Mouse (Mus musculus): ENCODE data around the gene Olfr1450.
"Not testable (repeated sequence)": the region's sequence is repeated elsewhere in the genome, so short reads cannot be mapped to it uniquely, and the experiment has no call there.

The Olfr1450 gene

GRCm38 (mm10) chr19:12949958-12950357 lies at the start of gene Olfr1450:
TSS of gene Olfr1450 (plus strand) at chr19:12950258.
- no peak for DNase-seq

DNA sequence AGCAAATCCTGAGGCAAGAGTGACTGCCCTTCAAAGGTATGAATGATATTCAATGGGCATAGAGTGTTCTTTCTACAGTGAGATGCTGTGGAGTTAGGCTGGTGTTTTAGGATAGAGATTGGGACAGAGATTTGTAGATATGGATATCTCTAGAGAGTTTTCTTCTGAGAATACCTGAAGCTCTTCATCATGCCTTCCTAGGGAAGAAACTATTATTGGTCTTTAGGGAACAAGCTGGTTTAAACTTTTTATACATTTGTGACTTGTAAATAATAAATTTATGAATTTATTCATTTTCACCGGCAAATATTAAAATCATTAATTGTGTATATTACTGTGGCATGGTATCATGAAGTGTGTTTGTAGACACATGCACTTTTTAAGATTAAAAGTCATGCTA lies 46.4 kb upstream of the Olfr1450 start, which contains the start of gene Olfr1447:
Olfr1447 (minus strand) TSS at position 101 of the 400 bp plus-strand sequence.
- DNase-seq = no peak

GRCm38 (mm10) chr19:12924319-12924718 lies 25.7 kb upstream of the Olfr1450 start, which contains the start of gene Olfr1448:
TSS of gene Olfr1448 (minus strand) at chr19:12924419.
- no peak for DNase-seq

DNA sequence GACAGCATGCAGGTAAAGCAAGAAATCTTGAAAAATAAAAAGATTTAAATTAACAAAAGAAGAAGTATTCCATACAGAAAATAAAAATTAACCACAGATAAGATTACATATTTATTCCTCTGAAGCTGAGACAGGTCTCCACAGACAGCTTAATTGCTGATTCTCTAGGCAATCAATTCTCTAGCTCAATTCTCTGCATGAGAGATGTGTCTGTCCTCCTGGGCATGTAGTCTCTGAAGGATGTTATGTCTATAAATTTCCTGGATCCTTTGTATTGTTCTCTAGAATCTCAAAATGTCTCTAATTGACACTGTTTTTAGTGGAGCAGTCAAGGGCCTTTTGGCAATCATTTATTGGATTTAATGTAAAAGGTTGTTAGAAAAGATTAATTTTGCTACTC lies 19.5 kb upstream of the Olfr1450 start, which contains the start of gene Olfr1449:
Olfr1449 (plus strand) TSS at position 301 of the 400 bp plus-strand sequence.
- DNase-seq = no peak

DNA sequence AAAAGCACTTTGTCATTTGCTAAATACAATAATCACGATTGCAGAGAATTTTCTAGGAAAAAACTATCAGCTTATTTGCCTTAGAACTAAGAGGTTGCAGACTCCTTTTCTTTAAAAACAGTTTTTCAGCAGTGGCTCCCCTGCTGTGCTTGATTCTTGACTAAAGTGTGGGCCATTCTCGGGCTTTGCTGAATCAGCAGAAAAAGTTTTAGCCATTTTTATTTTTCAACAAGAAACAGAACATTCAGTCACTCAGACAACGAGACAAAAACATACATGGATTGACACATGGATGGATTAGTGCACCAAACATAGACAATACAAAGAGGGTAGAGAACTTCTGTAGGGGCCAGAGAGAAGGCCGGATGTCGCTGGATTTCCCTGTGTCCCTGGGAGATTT lies 20.0 kb downstream of the Olfr1450 start:
- not testable (repeated sequence) for DNase-seq

DNA sequence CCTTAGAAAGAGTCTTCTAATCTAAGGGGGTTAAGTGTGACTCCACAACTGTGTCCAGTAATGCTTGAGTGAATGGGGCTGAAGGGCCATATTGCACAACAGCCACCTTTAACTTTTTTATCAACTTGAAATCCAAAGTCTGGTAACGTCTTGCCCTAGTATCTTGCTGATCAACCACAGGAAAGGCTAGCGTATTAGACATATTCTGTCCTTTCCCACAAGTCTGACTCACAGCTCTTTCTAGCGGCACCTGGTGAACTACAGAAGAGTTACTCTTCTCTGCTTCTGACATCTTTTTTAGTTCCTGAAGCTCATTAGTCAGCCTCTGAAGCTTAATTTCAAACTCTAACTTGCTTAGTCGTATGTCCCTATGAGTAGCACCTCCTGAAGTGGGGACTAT lies 42.3 kb downstream of the Olfr1450 start:
- DNase-seq = not testable (repeated sequence)

DNA sequence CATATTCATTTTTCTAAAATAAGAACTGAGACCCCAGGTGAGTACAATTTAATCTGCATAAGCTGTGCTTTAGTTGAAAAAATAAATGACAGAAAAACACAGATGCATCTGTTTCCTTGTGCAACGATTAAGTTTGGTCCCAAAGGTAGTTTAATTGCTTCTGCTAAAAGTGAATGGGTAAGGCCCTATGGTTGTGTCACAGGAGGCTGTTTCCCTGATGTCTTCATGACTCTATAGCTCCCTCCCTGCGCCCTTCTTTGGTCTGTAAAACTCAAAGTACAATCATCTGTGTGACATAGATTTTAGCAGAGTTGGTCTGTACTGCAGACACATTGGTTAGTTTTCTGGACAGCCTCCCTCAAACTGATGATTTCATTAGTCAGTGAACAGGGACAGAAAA lies 44.7 kb downstream of the Olfr1450 start, which contains the start of gene Olfr1451:
Olfr1451 (plus strand) TSS at position 301 of the 400 bp plus-strand sequence.
- DNase-seq = no peak
